Mouse (Mus musculus) left cerebral cortex, adult 2 months (tissue): Measurements from ENCODE around the gene Cpvl. TPM values are rescaled to one million over a fixed set of nuclear protein-coding genes. Genes with fewer than 3 reads are reported as not detected.

ENCODE experiments used
- DNase-seq, 2 experiments: peaks; one replicate each; pipeline ENCODE4 v3.0.0; 2021 to 2022; ENCODE audit warnings: low spot score in 2 of 2, mixed read lengths in 1 of 2; ENCODE audit errors: extremely low spot score in 1 of 2
- H3K27ac ChIP-seq: fragments of 200-600 bp; 2 replicates; pipeline ENCODE4 v1.8.1; 2022
- H3K4me3 ChIP-seq: fragments of 200-600 bp; 2 replicates; pipeline ENCODE4 v1.8.1; 2022
- CTCF ChIP-seq: fragments of 200-600 bp; IDR thresholded peaks from 2 replicates; pipeline ENCODE4 v1.8.1; 2022; ENCODE audit warnings: antibody characterized with exemption, mild to moderate bottlenecking, moderate library complexity
- intact Hi-C: fragments of 180-260 bp; cut with DNase I; formaldehyde crosslinking; loops from one replicate; pipeline ENCODE4 v1.15.1; 2025
- long read RNA-seq, 2 experiments: library from polyadenylated mRNA; stranded (forward); transcript quantifications; one replicate each; pipeline ENCODE4 v2.0.0; 2021; ENCODE audit warnings: borderline mapping rate in 2 of 2
- total RNA-seq, 2 experiments: library from RNA; stranded (reverse); gene quantifications; 2 replicates each; pipeline ENCODE4 v1.2.3; 2021

The Cpvl gene
- not detected for total RNA-seq
- long read RNA-seq, experiment 1 = 0 reads
- long read RNA-seq, experiment 2 = 0 reads

- Histone ChIP-seq H3K4me3 (no peak within 1 kb of the TSS), H3K27ac (no peak within 1 kb of the TSS)
- DNase-seq = no peak
- TF ChIP-seq CTCF = no peak
- intact Hi-C loops = no loop called here
These were observed at the start of gene Cpvl for GRCm38 (mm10) chr6:53978571-53978970. Cpvl (minus strand) TSS chr6:53978671.

GRCm38 (mm10) chr6:54023846-54024245, 45.4 kb upstream of the Cpvl start:
- Histone ChIP-seq H3K4me3 (no peak overlapping the region), H3K27ac (no peak overlapping the region)
- no peak for DNase-seq
- intact Hi-C loops = no loop called here
- no peak for TF ChIP-seq CTCF

GRCm38 (mm10) chr6:54021123-54021789, 42.8 kb upstream of the Cpvl start:
- no peak overlapping the region for H3K4me3 ChIP-seq
- intact Hi-C loops = no loop called here
- DNase-seq = no peak
- no peak for TF ChIP-seq CTCF
- H3K27ac ChIP-seq = no peak overlapping the region

- H3K4me3 ChIP-seq = no peak overlapping the region
- no peak overlapping the region for H3K27ac ChIP-seq
- no peak for DNase-seq
- intact Hi-C loops = no loop called here
- TF ChIP-seq CTCF = no peak
These were observed 40.4 kb upstream of the Cpvl start for GRCm38 (mm10) chr6:54018861-54019260.

- intact Hi-C loops = no loop called here
- no peak for TF ChIP-seq CTCF
- no peak for DNase-seq
- no peak overlapping the region for H3K4me3 ChIP-seq
- H3K27ac ChIP-seq = no peak overlapping the region
These were observed 39.6 kb upstream of the Cpvl start for GRCm38 (mm10) chr6:54018038-54018437.

GRCm38 (mm10) chr6:54012163-54012562, 33.7 kb upstream of the Cpvl start:
- peak; percentile 19 for TF ChIP-seq CTCF
- Histone ChIP-seq H3K27ac (no peak overlapping the region), H3K4me3 (no peak overlapping the region)
- DNase-seq = no peak
- intact Hi-C loops = no loop called here

GRCm38 (mm10) chr6:54010362-54010761, 31.9 kb upstream of the Cpvl start:
- no peak for DNase-seq
- TF ChIP-seq CTCF = no peak
- intact Hi-C loops = no loop called here
- H3K4me3 ChIP-seq = no peak overlapping the region
- no peak overlapping the region for H3K27ac ChIP-seq

GRCm38 (mm10) chr6:54009293-54009692, 30.8 kb upstream of the Cpvl start:
- no peak overlapping the region for H3K27ac ChIP-seq
- H3K4me3 ChIP-seq = no peak overlapping the region
- DNase-seq = no peak
- TF ChIP-seq CTCF = no peak
- intact Hi-C loops = no loop called here

GRCm38 (mm10) chr6:54008448-54009120, 30.1 kb upstream of the Cpvl start:
- Histone ChIP-seq H3K27ac (no peak overlapping the region), H3K4me3 (peak overlapping the region; percentile 32)
- peak in 1 of 2 experiments; percentile 11 for DNase-seq
- intact Hi-C loops = no loop called here
- no peak for TF ChIP-seq CTCF

GRCm38 (mm10) chr6:54005302-54005701, 26.8 kb upstream of the Cpvl start:
- no peak for DNase-seq
- no peak for TF ChIP-seq CTCF
- intact Hi-C loops = no loop called here
- Histone ChIP-seq H3K27ac (no peak overlapping the region), H3K4me3 (no peak overlapping the region)

- no peak for TF ChIP-seq CTCF
- H3K27ac ChIP-seq = no peak overlapping the region
- intact Hi-C loops = no loop called here
- no peak overlapping the region for H3K4me3 ChIP-seq
- no peak for DNase-seq
These were observed 17.9 kb upstream of the Cpvl start for GRCm38 (mm10) chr6:53996226-53996955.

GRCm38 (mm10) chr6:53995519-53995918, 17.0 kb upstream of the Cpvl start:
- no peak for TF ChIP-seq CTCF
- intact Hi-C loops = no loop called here

More at GRCm38 (mm10) chr6:53995519-53995918, 17.0 kb upstream of the Cpvl start:
- no peak for DNase-seq
- no peak overlapping the region for H3K4me3 ChIP-seq
- H3K27ac ChIP-seq = no peak overlapping the region
